Mouse (Mus musculus): ENCODE measurements around the gene Ccdc65. TPM values are rescaled to one million over a fixed set of nuclear protein-coding genes. Genes with fewer than 3 reads are reported as not detected.

Ccdc65 gene
- total RNA-seq, 2 experiments from 2014 or later: not detected

- DNase-seq: peak; percentile 91
- intact Hi-C loops (cut with DNase I): loop anchor here (1.0 to 5.0 kb wide), 2 partner anchors 35 to 117 kb away; no protein-coding TSS in a partner anchor
- Histone ChIP-seq H3K4me3 (peak overlapping the region; percentile 33), H3K27ac (no peak overlapping the region)
- TF ChIP-seq CTCF (IDR thresholded peaks at IDR 0.05): peak; percentile 96; the same call in 1 of the 2 replicates
Observed at GRCm38 (mm10) chr15:98699190-98700105, 8.6 kb upstream of the Ccdc65 start.

DNA sequence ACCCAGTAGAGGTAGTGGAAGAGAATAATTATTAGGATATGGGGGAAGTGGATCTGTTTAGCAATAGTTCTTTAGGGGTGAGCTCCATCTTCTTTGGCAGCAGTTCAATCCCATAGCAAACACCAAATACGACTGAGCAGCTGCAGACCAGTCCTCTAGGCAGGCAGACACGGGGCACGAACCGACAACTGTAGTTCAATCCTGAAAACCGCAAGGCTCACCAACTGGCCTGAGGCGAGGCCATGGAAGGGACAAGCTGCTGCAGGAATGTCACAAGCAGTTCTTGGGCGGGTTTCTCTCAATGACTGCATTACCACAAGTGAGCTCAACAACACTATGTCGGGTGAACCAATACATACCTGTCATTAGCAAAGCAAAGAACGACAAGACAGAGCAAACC lies 3.7 kb upstream of the Ccdc65 start:
- no peak for TF ChIP-seq CTCF (IDR thresholded peaks at IDR 0.05)
- no peak for DNase-seq
- no peak overlapping the region for H3K4me3 ChIP-seq
- H3K27ac ChIP-seq: no peak overlapping the region
- intact Hi-C loops (cut with DNase I): no loop called here

- peak; percentile 72 for DNase-seq
- no peak overlapping the region for H3K4me3 ChIP-seq
- no peak overlapping the region for H3K27ac ChIP-seq
- TF ChIP-seq CTCF (IDR thresholded peaks at IDR 0.05): peak; percentile 84
- intact Hi-C loops (cut with DNase I): no loop called here
Observed at GRCm38 (mm10) chr15:98710442-98710841, 2.4 kb downstream of the Ccdc65 start.

DNA sequence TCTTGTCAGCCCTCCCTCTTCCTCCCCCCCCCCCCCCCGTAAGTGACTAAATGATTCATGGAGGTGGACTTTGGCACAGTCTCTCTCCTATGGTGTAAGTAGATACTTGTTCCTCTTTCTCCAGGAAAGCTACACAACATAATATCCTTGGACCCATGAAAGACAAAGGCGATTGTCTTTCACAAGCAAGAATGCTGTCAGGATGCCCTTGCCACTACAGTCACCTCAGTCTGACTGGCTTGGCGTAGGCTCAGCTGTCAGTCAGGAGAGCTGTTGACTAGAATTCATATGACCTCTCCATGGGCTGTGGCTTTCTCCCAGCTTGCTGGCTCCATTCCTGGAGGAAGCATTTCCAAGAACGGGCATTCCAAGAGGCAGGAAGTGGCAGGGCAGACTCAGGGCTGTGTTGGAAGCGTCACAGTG lies 6.2 kb downstream of the Ccdc65 start:
- Histone ChIP-seq H3K27ac (no peak overlapping the region), H3K4me3 (no peak overlapping the region)
- no peak for DNase-seq
- intact Hi-C loops (cut with DNase I): no loop called here
- no peak for TF ChIP-seq CTCF (IDR thresholded peaks at IDR 0.05)

DNA sequence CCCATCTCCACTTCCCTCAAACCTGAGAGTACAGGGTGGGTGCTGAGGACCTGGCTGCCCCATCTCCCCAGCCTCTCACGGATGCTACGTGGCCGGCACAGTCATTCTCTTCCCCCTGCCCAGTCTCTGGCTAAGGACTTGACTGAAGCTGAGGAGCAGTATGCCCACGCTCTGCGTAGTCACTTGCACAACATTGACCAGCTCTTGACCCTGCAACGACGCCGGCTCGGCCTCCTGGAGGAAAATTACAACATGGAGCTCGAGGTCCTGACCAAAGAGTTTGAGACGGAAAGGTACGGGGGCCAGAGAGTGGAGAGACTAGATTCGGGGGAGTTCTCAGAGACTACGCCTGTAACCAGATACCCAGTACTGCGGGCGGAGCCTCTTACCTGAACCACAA lies 9.3 kb downstream of the Ccdc65 start:
- DNase-seq: no peak
- Histone ChIP-seq H3K4me3 (no peak overlapping the region), H3K27ac (no peak overlapping the region)
- intact Hi-C loops (cut with DNase I): no loop called here
- TF ChIP-seq CTCF (IDR thresholded peaks at IDR 0.05): no peak

DNA sequence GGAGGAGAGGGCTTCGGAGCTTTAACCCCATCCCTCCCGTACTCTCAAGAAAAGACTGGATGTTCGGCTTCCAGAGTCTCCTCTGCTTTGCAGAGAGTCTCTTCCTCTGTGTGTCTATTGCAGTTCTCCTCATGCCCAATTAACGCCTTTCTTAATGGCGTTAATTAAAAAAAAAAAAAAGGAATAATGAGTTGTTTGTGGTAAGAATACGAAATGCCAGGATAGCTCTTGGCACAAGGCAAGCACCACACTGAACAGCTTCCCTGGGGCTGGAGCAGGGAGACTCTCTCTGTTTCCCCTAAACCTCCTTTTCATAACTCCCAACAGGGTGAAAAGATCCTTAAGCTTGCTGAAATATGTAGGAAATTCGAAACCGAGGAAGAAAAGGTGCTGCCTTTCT lies 14.2 kb downstream of the Ccdc65 start:
- no peak for TF ChIP-seq CTCF (IDR thresholded peaks at IDR 0.05)
- intact Hi-C loops (cut with DNase I): no loop called here
- DNase-seq: no peak
- Histone ChIP-seq H3K4me3 (no peak overlapping the region), H3K27ac (no peak overlapping the region)

DNA sequence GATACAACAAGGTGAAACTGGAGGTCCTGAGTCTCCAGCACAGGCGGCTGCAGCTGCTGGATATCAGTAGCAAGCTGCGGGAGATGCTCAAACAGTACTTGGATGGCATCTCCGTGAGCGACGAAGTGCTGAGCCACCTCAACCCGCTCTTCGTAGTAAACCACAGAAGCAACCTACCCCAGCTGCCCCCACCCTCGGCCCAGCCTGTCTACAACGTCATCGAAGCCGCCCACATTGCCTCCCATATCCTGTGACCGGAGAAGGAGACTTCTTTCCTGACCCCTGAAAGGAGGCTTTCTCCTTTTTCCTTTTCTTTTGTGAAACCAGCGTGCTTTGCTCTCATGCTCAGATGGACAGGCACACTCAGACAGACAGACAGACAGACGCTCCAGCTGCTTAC lies 14.8 kb downstream of the Ccdc65 start:
- intact Hi-C loops (cut with DNase I): no loop called here
- no peak for DNase-seq
- peak overlapping the region; percentile 21 for H3K4me3 ChIP-seq
- TF ChIP-seq CTCF (IDR thresholded peaks at IDR 0.05): no peak
- no peak overlapping the region for H3K27ac ChIP-seq

DNA sequence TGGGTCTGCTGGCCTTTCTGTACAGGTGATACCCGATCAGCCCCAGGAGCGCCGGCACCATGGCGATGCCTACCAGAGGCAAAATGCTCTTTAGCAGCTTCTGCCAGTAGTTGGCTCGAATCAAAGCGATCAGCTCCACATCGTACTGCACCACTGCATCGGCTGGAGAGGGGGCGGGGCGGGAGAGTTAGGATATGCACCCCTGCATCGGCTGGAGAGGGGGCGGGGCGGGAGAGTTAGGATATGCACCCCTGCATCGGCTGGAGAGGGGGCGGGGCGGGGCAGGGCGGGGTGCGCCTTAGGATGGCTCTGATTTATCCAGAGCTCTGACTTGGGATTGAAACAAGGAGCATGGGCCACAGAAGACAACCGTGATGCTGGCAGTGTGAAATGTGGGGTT lies 16.4 kb downstream of the Ccdc65 start:
- H3K4me3 ChIP-seq: no peak overlapping the region
- no peak for TF ChIP-seq CTCF (IDR thresholded peaks at IDR 0.05)
- intact Hi-C loops (cut with DNase I): no loop called here
- no peak for DNase-seq
- H3K27ac ChIP-seq: no peak overlapping the region

DNA sequence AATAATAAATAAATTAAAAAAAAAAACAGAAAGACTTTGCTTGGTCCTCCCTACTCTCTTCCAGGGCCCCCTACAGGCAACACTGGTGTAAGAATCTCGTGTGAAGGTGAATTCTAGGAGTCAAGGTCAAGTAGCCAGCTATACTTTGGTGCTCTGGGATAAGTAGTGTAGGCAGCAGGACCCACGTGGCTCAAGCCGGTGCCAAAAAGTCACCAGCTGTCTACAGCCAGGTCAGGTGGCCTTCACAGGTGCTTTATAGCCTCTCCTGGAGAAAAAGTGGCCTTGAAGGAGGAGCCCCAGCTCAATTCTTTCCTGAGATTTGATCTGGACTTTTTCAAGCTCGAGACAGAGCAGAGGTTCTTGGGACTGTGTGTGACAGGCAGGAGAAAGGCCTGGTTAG lies 18.1 kb downstream of the Ccdc65 start:
- no peak for DNase-seq
- no peak overlapping the region for H3K27ac ChIP-seq
- TF ChIP-seq CTCF (IDR thresholded peaks at IDR 0.05): no peak
- intact Hi-C loops (cut with DNase I): no loop called here
- no peak overlapping the region for H3K4me3 ChIP-seq

DNA sequence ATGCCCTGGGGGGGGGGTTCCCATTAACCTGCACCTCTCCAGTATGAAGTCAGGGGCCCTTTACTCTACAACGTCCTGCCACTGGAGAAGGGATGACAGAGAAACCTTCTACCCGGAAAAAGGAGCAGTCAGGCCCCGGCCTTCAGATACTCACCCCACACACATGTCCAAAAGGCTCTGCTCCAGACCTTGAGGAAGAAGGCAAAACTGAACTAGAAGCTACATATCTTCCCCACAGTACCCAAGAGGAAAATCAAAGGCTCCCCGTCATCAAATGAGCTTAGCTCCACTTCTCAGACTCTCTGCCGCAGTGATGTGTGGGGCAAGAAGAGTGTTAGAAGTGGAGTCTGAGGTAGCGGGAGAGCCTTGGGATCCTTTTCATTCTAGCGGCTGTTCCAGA lies 18.7 kb downstream of the Ccdc65 start:
- TF ChIP-seq CTCF (IDR thresholded peaks at IDR 0.05): no peak
- Histone ChIP-seq H3K4me3 (peak overlapping the region; percentile 90), H3K27ac (no peak overlapping the region)
- no peak for DNase-seq
- intact Hi-C loops (cut with DNase I): no loop called here

DNA sequence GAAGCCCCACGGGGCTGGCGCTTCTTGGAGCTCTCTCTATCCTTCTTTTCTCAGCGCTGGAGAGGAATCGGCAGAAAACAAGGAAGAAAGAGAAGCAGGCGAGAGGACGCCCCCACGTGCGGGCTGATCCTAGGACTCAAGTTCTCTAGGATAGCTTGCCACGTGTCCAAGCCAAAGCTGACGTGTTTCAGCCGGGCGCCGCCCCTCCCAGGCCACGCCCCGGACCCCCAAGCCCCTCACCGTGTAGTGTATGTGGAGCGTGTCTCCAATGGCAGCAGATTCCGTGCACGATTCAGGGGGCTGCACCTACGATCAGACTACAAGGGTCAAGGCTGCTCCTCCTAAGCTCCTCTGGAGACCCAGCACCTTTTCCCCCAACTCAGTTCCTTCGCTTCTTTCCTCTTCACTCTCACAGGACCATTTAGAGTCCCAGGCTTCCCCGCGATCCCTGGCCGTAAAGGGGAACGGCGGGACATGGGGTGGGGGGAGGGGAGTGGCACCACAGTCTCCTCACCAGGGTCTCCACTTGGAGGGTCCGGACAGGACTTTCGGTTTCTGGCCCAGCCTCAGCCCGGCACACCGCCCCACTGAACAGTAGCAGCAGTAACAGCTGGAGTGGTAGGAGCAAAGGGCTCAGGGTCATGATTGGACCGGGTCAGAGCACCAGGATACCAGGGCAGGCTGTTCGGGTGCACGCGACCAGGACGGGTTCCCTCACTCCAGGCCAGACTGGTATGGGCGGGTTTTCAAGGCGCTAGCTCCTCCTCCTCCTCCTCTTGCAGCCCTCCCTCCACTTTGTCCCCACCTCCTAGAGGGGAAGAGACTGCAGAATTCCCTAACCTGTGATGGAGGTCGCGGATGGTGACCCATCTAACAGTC lies 19.7 kb downstream of the Ccdc65 start, which contains the start of gene Fkbp11:
Gene Fkbp11 (minus strand): TSS at position 756 of the 879 bp plus-strand sequence.
- TF ChIP-seq CTCF (IDR thresholded peaks at IDR 0.05): no peak
- peak; percentile 78 for DNase-seq
- Histone ChIP-seq H3K27ac (peak within 1 kb of the TSS; percentile 36; the same call in 1 of the 2 replicates), H3K4me3 (peak within 1 kb of the TSS; percentile 90)
- intact Hi-C loops (cut with DNase I): no loop called here

DNA sequence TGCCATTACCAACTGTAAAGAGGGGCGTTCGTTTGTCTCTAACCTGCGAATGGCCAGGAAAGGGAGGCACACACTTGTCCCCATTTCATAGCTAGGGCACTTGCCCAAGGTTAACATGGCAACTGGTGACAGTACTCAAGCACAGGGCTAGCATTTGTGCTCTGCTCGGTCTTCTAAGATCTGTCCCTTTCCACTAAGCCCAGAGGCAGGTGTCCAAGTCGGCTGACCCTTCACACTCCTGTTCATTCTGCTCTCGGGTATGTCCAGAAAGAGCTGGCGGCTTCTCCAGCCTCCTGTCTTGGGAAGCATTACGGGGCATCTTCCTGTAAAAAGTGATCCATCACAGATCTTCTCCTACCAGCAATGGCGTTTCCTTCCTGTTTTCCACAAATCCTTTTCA lies 20.4 kb downstream of the Ccdc65 start:
- peak overlapping the region; percentile 90 for H3K4me3 ChIP-seq
- DNase-seq: no peak
- H3K27ac ChIP-seq: no peak overlapping the region
- TF ChIP-seq CTCF (IDR thresholded peaks at IDR 0.05): no peak
- intact Hi-C loops (cut with DNase I): no loop called here

Measured in gastrocnemius, adult 2 months (tissue).